Mouse (Mus musculus) ovary, postnatal 36 days (tissue): ENCODE data around the gene Mllt11.
A peak's percentile ranks its signal among the peaks of the same experiment; 100 is the strongest.
"Not testable (repeated sequence)": the region's sequence is repeated elsewhere in the genome, so short reads cannot be mapped to it uniquely, and the experiment has no call there.

Source experiments
- DNase-seq: peaks from one replicate; pipeline ENCODE4 v3.0.0; 2022; ENCODE audit warnings: low spot score, mixed read lengths

The Mllt11 gene

DNA sequence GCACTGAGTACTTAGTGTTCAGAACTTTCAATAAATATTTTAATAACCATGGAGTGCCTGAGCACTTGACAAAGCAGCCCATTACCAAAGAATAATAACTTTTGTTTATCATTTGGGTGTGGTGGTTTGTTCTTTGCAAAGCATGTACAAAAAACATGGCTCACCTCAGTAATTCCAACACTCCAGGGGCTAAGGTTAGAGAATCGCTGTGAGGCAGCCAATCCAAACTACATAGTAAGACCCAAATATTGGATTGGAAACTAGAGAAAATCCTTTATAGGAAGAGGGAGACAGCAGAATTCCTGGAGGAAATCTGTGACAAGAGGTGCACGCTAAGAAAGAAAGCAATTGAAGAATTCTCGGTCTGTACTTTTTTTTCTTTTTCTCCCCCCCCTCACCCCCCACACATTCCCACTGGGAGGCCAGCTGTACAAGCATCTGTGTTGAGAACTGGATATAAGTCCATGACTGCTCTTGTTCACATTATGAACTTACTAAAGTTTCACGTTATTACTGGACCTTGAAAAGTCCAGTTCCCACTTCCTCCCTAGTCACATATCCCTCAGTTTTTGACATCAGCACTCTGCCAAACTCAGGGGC, 15.2 kb downstream of the Mllt11 start:
- no peak for DNase-seq

DNA sequence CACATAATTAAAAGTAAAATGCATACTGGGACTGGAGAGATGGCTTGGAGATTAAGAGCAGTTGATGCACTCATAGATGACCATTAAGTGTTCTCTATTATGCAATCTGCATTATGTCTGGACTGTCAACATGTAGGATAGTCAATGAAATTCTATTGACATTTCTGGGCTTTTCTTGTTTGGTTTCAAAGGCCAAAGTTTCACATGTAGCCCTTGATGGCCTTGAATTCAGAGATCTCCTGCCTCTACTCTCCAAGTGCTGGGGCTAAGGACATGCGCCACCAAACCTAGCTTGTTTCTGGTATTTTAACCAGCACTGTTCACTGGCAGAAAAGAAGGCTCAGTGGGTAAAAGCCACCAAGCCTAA, 18.4 kb downstream of the Mllt11 start:
- no peak for DNase-seq

DNA sequence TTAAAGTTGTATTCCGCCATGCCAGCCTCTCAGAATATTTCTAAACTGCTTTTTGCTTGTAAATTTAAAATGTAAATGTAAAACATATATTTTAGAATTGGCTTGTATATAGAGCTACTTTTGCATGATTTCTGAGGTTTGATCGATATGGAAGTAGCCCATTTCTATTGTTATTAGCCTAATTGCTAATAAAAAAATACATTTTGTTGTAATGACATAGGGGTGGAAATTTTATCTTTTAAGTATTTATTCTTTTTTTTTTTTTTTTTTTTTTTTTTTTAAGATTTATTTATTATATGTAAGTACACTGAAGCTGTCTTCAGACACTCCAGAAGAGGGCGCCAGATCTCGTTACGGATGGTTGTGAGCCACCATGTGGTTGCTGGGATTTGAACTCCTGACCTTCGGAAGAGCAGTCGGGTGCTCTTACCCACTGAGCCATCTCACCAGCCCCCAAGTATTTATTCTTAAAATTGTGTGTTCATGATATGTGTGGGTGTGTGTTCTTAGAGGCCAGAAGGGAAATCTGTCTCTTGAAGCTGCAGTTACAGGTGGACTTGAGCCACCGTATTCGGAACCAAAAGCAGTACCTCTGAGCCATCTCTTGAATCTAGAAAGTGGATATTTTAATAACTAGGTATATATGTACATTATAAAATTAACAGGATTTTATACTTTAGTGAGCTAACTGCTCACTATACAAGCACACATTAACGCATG, 18.9 kb downstream of the Mllt11 start:
- DNase-seq = not testable (repeated sequence)

DNA sequence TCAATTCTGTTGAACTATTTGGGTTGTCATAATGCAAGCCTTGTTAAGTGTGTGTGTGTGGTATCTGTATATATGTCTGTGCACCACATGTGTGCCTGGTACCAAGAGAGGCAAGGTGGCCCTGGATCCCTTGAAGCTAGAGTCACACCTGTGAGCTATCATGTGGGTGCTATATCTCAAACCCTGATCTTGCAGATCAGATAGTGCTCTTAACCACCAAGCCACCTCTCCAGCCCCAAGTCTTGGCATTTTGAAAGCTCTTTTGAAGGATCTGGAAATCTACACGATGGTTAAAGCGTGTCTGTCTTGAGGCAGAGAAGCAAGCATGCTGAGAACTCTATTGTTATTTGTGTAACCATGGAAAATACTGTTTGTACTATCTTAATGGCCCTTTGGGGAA, 21.4 kb downstream of the Mllt11 start:
- no peak for DNase-seq

DNA sequence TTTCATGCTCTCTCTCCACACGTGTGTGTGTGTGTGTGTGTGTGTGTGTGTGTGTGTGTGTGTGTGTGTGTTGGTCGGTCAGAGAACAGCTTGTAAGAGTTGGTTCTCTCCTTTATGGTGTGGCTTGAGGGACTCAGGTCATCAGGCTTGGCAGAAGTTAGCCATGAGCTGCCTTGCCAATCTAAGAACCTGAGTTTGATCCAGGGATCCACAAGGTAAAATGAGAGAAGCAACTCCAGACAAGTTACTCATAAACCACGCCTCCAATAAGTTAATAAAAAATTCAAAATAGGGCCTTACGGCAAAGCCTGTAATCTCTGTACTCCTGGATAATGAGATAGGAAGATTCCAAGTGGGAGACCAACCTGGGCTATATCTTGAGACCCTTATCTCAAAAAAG, 23.7 kb downstream of the Mllt11 start:
- no peak for DNase-seq

DNA sequence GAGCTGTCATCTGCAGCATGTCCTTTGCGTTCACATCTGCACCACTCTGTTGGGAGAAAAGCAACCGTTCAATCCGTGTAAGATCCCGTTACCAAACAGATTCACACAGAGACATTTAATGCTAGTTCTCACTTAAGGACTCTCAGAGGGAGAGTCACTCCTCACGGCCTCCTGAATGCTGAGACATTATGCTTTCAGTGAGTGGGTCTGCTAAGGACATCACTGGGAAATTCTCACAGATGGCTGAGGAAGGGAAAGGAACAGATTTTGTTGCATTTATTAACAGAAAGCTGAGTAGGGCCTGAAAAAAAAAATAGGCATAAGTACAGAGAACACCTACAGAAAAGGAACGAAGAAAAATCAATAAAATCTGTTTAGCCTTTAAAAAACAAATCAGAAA, 28.1 kb downstream of the Mllt11 start:
- no peak for DNase-seq

DNA sequence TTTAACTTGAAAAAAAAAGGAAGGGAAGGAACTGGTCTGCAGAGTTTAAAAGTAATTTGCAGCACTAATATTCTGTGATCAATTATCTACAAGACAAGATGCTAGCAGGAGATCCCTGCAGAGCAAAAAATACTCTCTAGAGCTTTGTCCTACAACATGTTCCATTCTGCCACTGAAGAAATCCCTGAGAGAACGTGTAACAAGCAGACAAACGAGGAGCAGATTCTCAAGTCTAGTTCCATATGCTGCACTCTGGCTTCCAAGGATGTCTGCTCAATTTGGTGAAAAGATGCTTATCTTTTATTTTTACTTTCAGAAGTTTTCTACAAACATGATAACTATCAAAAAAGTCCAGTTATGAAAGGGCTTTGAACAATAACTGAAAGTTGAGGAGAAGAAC, 31.4 kb downstream of the Mllt11 start:
- DNase-seq = no peak

DNA sequence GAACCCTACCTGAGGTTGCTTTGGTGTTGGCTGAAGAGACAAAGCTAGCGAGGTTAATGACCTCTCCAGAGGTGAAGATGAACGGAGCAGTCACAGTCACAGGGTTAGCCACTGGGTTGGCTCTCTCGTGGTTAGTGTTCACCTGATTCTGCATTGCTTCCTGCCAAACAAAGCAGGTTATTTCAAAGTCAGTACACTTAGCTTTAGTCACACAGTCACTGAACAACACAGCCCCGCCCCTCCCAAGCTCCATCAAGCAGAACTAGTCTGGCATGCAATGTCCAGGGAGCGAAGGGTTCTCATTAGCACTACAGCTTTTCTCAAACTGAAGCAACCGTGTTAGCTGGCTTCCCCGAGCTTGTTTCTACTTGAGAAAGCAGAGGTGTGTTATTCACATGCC, 31.8 kb downstream of the Mllt11 start:
- no peak for DNase-seq

DNA sequence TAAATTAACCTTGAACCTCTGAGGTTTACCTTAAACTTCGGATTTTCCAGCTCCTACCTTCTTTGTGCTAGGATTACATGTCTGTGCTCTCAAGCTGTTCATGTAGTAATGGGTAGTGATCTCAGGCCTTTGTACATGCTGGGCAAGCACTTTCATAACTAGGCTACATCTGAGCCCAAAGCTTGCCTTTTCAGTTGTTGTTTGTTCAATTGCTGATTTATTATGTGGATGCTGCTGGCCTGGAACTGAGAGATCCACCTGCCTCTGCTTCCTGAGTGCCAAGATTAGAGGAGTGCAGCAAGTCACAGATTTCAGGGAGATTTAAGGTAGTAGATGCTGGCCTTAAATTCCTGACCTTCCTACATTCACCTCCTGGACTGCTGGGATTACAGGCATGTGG, 32.9 kb downstream of the Mllt11 start:
- DNase-seq = no peak

DNA sequence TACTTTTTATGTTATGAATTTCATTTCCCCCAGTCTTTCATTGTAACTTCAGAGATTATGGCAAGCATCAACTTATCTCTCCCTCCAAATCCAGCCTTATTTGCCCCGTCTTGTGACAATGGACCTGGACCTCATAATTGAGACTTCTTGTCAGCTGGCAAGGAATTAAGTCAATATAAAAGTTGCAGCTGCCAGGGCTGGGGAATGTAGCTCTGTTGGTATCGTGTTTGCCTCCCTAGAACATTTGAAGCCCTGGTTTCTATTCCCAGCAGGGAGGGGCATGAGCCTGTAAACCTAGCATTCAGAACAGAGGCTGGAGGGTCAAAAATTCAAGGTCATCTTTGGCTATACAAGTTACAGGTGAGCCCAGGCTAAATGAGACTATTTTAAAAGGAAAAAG, 36.2 kb downstream of the Mllt11 start:
- no peak for DNase-seq

DNA sequence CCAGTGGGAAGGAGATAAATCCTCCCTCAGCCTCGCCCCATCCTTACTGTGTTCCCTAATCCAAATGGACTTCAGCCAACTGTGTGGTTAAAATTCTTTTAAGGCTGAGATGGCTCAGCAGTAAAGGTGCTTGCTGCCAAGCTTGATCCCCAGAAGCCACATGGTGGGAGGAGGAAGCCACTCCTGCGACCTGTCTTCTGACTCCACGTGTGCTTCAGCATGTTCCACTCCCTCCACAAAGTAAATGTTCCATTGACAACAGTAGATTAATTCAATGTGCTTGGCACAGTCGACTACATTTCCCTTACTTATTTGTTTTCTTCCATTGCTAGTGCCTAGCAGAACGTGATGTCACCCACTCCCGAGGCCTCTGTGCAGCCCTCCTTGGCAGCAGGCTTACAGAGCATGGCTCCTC, 37.2 kb downstream of the Mllt11 start:
- DNase-seq = no peak

DNA sequence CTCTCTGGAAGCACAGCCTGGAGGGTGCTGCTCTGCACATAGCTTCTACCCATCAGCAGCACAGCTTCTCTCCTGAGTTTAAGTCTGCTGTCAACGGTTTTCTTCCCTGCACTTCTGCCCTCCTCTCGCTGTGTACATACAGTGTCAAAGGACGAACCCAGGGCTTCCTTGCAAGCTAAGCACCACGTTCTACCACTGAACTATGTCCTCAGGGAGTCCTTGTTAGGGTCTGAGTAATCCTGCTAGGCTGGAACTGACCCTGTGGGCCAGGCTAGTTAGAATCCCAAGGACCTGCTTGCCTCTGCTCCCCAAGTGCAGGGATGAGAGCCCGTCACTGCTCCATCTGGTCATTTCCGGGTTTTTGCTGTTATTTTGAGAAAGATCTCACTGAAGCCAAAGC, 45.1 kb downstream of the Mllt11 start:
- DNase-seq = no peak

DNA sequence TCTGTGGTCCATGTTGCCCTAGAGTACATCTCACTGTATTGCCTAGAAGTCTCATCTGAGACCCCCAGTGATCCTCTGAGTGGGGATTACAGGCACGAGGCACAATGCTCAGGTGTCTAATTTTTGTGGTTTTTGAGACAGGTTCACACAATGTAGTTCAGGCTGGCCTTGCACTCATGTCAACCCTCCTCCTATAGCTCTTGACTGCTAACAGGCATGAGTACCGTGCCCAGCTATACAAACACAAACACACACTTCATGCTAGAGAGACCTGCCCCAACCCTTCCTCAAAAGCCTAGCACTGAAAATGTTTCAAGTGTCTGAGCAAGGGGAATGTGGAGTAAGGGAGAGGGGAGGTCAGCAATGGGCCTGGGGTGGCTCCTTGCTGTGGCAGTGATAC, 45.9 kb downstream of the Mllt11 start:
- no peak for DNase-seq

DNA sequence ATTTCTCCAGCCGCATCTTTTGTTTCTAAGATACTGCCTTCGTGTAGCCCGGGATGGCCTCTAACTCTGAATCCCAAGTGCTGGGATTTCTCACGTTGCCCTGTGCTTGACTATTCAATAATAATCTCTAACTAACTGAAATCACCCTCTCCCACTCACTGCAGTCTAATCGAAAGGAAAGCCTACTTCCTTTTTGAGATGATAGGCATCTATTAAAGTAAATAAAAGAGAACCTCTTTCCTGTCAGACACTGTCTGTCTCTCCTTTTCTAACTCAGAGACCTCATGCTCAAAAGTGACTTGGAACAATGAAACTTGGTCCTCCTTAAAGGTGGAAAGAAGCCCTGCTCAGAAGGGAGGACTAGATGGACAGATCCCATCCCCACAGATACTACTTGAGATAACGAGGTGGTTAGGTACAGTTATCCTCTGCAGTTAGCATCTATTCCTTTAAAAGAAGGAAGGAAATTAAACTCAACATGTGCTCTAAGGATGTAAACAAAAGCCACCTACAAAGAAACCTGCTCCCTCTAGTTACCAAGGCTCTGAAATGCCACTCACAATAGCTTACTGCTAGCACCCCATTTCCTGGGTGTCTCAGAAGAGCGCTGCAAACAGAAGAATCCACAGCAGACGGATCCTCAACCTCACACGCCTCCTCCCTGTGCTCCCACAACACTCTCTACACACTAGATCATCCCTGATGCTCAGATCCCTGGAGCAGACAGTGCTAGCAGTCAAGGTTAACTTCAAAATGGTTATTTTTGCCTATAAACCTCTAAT, 47.0 kb downstream of the Mllt11 start:
- no peak for DNase-seq

DNA sequence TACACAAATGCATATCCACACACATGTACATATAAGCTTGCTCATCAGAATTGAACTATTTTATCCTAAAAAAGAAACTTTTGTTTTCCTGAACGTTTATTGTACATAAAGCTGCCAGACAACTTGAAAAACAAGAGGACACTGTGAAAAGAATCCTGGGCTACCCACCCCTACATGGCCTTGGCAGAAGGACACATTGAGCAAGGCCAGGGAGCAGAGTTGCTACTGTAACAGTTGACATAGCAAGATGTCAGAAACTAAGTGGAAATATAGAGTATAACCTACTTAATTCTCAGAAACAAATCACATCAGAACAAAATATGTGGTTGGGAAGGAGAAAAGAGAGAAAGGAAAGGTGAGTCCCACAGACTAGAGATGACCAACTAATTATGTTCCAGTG, 50.1 kb downstream of the Mllt11 start:
- no peak for DNase-seq

DNA sequence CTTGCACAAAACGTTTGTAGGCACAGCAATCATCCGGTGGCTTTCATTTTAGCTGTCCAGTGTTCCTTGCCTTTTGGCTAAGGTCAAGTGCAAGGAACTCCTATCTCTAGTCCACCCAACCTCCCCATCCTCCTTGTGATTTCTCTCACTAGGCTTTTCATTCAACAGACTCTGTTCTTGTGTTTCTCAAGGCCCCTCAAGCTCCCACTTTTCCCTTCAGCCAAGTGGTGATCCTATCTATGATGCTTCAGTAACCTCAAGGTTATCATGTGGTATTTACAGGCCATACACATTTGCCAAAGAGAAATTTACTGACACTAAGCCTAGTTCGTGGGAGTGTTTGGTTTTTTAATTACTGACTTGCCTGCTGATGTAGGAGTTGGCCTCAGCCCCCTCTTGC, 52.1 kb downstream of the Mllt11 start:
- DNase-seq = no peak

DNA sequence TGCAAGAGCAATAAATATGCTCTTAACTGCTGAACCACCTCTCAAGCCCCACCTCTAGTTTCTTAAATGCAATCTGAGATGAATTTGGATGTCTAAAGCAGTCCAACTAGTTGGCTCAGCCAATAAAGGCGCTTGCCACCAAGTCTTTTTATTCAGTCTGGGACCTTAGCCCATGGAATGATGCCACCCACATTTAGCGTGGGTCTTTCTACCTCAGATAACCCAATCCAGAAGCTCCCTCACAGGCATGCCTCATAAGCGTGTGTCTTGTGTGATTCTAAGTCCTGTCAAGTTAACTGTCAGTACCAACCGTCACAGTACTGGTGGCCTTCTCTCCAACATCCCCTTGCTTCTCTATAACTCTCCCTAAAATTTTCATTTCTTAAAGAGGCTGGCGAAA, 53.0 kb downstream of the Mllt11 start:
- DNase-seq = no peak

DNA sequence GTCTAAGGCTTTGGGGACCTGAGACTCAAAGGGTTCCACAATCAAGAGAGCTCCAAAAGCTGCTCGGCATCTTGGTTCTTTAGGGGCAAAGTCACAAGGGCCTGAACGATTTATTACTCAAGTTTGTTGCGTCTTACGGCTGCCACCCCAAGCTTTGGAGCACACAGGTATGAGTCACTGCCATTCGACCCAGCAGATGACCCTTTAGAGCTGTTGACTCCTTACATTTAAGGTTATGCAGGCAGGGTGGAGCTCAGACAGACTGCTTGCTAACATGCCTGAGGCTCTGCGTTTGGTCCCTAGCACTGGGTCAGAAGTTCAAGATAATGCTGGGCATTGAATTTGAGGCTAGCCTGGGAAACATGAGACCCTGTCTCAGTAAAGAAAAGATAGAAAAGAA, 54.4 kb downstream of the Mllt11 start:
- DNase-seq = no peak

DNA sequence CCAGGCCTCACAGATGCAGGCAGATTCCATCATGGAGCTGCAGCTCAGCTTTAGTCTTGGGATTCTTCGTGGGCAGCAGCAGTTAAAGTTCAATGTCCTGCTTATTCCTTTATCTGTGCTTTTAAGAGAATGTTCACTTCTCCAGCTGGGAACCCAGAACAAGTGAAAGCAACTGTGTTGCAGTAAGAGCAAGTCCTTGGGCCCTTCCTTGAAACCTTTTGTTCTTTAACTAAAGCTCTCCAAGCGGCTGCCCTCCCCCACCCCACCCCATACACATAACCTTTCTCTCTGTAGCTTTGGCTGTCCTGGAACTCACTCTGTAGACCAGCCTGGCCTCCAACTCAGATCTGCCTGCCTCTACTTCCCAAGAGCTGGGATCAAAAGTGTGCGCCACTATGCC, 55.5 kb downstream of the Mllt11 start:
- no peak for DNase-seq

DNA sequence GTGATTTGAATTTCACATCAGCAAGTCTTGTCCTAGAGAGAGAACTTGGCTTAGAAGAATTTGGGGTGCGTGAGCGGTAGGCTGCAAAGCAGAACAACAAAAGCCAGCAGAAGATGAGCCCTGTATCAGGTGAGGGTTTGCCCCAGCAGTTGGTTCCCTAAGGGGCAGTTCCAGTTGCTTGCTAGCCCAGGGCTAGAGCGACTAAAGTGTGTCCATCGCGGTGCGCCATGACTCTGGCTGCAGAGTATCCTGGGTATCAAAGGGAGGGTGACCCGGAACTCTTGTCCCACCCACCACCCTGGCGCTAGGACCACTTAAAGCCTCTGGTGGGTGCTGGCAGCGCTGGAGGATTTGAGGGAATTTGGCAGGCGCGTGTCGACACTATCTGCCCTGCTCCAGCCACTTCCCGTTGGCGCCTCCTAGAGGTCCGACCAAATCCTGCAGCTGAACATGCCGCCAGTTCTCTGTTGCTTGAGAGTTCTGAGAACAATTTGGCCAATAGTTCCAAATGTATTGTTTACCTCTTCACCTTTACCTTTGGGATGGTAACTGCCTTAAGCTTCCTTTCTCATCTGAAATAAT, 57.9 kb downstream of the Mllt11 start:
- DNase-seq = peak; percentile 84

DNA sequence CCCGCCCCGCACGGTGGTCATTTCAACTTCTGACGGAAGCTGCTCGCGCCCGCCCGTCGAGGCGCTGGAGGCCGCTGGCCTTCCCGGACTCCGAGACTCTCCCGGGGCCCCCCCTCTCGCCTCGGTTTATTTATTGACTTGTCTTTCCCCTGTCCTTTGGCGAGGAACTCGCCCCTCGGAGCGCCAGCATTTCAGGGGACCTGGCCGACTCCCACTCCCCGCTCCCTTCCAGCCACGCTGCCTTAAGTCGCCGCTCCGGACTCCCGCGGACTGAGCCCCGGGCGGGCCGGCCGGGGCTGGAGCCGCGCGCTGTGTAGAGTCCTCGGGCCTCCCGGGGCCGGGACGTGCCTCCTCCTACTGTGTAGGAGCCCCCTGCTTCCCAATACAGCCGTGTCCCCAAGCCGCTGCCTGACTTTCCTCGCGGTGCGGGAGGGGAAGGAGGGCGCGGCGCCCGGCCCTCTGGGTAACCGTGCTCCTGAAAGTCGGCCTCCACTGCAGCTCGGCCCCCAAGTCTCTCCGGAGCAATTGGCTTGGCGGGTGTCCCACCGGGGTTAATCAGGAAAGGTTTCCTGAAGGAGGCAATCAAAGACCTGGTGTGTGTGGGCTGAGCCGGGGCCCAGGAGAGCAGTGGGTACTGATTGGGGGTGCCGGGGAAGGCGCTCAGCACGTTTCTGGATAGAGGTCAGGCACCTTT, 58.6 kb downstream of the Mllt11 start:
- peak; percentile 30 for DNase-seq

DNA sequence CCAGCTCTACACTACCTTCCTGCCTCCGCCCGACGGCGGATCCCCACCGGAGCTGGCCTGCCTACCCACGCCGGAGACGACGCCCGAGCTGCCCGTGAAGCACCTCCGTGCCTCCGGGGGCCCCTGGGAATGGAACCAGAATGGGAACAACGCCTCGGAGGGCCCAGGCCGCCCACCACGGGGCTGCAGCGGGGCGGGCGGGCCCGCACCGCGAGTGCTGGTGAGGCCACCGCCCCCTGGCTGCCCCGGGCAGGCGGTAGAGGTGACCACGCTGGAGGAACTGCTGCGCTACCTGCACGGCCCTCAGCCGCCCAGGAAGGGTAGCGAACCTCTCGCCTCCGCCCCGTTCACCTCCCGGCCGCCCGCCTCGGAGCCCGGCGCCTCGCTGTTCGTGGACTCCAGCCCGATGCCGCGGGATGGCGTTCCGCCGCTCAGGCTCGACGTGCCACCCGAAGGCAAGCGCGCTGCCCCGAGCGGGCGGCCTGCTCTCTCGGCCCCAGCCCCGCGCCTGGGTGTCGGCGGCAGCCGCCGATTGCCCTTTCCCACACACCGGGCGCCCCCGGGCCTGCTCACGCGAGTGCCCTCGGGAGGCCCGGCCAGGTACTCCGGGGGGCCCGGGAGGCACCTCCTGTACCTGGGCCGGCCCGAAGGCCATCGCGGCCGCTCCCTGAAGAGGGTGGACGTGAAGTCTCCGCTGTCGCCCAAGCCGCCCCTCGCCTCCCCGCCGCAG, 59.3 kb downstream of the Mllt11 start:
- DNase-seq = no peak
